Mouse (Mus musculus): ENCODE measurements at regions not wholly inside any gene's neighbourhood (a gene's known extent, or its start where the extent isn't known, plus 50 kb on each side); places are given as distances from the start of the nearest gene placed in this dataset.

- DNase-seq (ENCODE audit: low spot score) = no peak
Measured at GRCm38 (mm10) chr19:21214253-21214652, 57.8 kb upstream of the Zfand5 start.

- DNase-seq (ENCODE audit: low spot score) = no peak
Measured at GRCm38 (mm10) chr19:21193461-21193860, 78.6 kb upstream of the Zfand5 start.

GRCm38 (mm10) chr19:21192576-21192975 is 79.5 kb upstream of the Zfand5 start:
- DNase-seq (ENCODE audit: low spot score) = no peak

- DNase-seq (ENCODE audit: low spot score) = no peak
Measured at GRCm38 (mm10) chr19:21189216-21189615, 82.9 kb upstream of the Zfand5 start.

GRCm38 (mm10) chr19:21186656-21187055 is 85.4 kb upstream of the Zfand5 start:
- no peak for DNase-seq (ENCODE audit: low spot score)

- DNase-seq (ENCODE audit: low spot score) = no peak
Measured at GRCm38 (mm10) chr19:21186016-21186415, 86.1 kb upstream of the Zfand5 start.

GRCm38 (mm10) chr19:21183028-21183427 is 89.0 kb upstream of the Zfand5 start:
- DNase-seq (ENCODE audit: low spot score) = no peak

- no peak for DNase-seq (ENCODE audit: low spot score)
Measured at GRCm38 (mm10) chr19:21179886-21180285, 92.2 kb upstream of the Zfand5 start.

- no peak for DNase-seq (ENCODE audit: low spot score)
Measured at GRCm38 (mm10) chr19:21175426-21175831, 96.6 kb upstream of the Zfand5 start.

GRCm38 (mm10) chr19:21174636-21175035 is 97.4 kb upstream of the Zfand5 start:
- DNase-seq (ENCODE audit: low spot score) = no peak

GRCm38 (mm10) chr19:21173896-21174483 is 98.1 kb upstream of the Zfand5 start:
- DNase-seq (ENCODE audit: low spot score) = no peak

- no peak for DNase-seq (ENCODE audit: low spot score)
Measured at GRCm38 (mm10) chr19:21171191-21171590, 100.9 kb upstream of the Zfand5 start.

GRCm38 (mm10) chr19:21170785-21171184 is 101.3 kb upstream of the Zfand5 start:
- no peak for DNase-seq (ENCODE audit: low spot score)

- no peak for DNase-seq (ENCODE audit: low spot score)
Measured at GRCm38 (mm10) chr19:21166939-21167338, 105.1 kb upstream of the Zfand5 start.

GRCm38 (mm10) chr19:21166465-21166860 is 105.6 kb upstream of the Zfand5 start:
- DNase-seq (ENCODE audit: low spot score) = no peak

- DNase-seq (ENCODE audit: low spot score) = no peak
Measured at GRCm38 (mm10) chr19:21165763-21166464, 106.2 kb upstream of the Zfand5 start.

- DNase-seq (ENCODE audit: low spot score) = no peak
Measured at GRCm38 (mm10) chr19:21163978-21164377, 108.1 kb upstream of the Zfand5 start.

GRCm38 (mm10) chr19:21160946-21161345 is 111.1 kb upstream of the Zfand5 start:
- no peak for DNase-seq (ENCODE audit: low spot score)

- DNase-seq (ENCODE audit: low spot score) = no peak
Measured at GRCm38 (mm10) chr19:21159189-21160137, 112.6 kb upstream of the Zfand5 start.

GRCm38 (mm10) chr19:21154162-21154561 is 117.9 kb upstream of the Zfand5 start:
- DNase-seq (ENCODE audit: low spot score) = no peak

- DNase-seq (ENCODE audit: low spot score) = no peak
Measured at GRCm38 (mm10) chr19:21152027-21152426, 120.1 kb upstream of the Zfand5 start.

GRCm38 (mm10) chr19:21150849-21151248 is 121.2 kb upstream of the Zfand5 start:
- DNase-seq (ENCODE audit: low spot score) = no peak

GRCm38 (mm10) chr19:21150241-21150640 is 121.8 kb upstream of the Zfand5 start:
- no peak for DNase-seq (ENCODE audit: low spot score)

All from urinary bladder, postnatal 10 days (tissue).